Mouse (Mus musculus) thymus, adult 2 months (tissue): ENCODE results near the gene Galnt7.

Experiments
- CTCF ChIP-seq: fragments of 200-500 bp; IDR thresholded peaks from 2 replicates; pipeline ENCODE4 v1.5.1; 2012; ENCODE audit warnings: mild to moderate bottlenecking, control low read depth, low read length, moderate library complexity, borderline replicate concordance; ENCODE audit not compliant: control insufficient read depth, poor library complexity, insufficient read depth; ENCODE audit errors: extremely low read depth
- POLR2A ChIP-seq: fragments of 200-500 bp; IDR thresholded peaks from 2 replicates; pipeline ENCODE4 v1.6.1; 2012; ENCODE audit warnings: mild to moderate bottlenecking, low read length, control low read depth, moderate library complexity; ENCODE audit not compliant: control insufficient read depth, poor library complexity, insufficient read depth; ENCODE audit errors: extremely low read depth

DNA sequence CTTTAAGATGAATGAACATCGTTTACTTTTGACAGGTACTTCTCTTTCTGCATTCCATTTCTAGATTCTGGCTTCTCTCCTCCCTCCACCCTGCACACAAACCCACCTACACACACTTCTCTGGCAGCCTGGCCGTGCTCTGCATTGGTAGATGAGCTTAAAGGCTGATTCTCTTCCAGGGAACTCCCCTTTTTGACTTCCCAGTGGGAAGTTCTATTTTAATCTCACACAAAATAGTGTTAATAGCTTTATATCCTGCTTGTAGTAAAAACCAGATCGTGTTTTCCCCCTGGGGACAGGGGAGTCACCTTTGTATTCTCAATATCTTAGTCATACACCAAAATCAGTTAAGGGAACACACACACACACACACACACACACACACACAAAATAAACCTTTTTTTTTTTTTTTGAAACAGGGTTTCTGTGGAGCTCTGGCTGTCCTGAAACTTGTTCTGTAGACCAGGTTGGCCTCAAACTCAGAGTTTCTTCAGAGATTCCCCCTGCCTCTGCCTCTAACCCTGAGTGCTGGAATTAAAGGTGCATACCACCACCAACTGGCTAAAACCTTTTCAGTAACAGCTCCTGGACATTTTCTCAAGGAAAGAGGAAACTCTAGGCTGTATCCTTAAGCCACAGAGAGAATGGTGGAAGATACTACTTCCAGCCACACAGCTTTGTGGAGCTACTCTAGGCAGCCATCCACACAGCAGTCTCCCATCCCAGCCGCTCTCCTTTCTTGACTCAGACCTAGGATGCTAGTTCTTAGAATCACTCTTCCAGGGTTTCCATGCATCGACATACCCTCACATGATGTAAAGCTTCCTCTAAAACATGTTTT, 24.7 kb downstream of the Galnt7 start:
- no peak for TF ChIP-seq CTCF
- no peak for TF ChIP-seq POLR2A
